Mouse (Mus musculus) lung, postnatal 0 days (tissue): ENCODE data around the gene 1810065E05Rik. TPM values are rescaled to one million over a fixed set of nuclear protein-coding genes. Genes with fewer than 3 reads are reported as not detected.

Experiments used
- ATAC-seq: fragments of 200-750 bp; cut with Nextera tagmentation; 2 replicates; pipeline ENCODE4 v1.8.0; 2017; ENCODE audit warnings: moderate library complexity
- DNase-seq: peaks from one replicate; pipeline ENCODE4 v3.0.0-alpha.2; 2016; ENCODE audit warnings: low spot score
- H3K27ac ChIP-seq: fragments of 300-500 bp; sonication (generic); 2 replicates; pipeline ENCODE4 v1.5.1; 2014; ENCODE audit warnings: antibody characterized with exemption, mild to moderate bottlenecking, low read length, mixed read lengths
- H3K27me3 ChIP-seq: fragments of 300-500 bp; sonication (generic); replicated peaks from 2 replicates; pipeline ENCODE4 v1.6.1; 2014; ENCODE audit warnings: low read length, mixed read lengths; ENCODE audit not compliant: insufficient read depth
- H3K36me3 ChIP-seq: fragments of 300-500 bp; sonication (generic); 2 replicates; pipeline ENCODE4 v1.6.1; 2014; ENCODE audit warnings: low read length, mixed read lengths; ENCODE audit not compliant: insufficient read depth
- H3K4me1 ChIP-seq: fragments of 300-500 bp; sonication (generic); 2 replicates; pipeline ENCODE4 v1.6.1; 2014; ENCODE audit warnings: antibody characterized with exemption, low read depth, low read length, mixed read lengths; ENCODE audit not compliant: insufficient read depth
- H3K4me2 ChIP-seq: fragments of 300-500 bp; sonication (generic); replicated peaks from 2 replicates; pipeline ENCODE4 v1.6.1; 2014; ENCODE audit warnings: low read depth, mild to moderate bottlenecking, low read length, moderate library complexity, mixed read lengths
- H3K4me3 ChIP-seq: fragments of 300-500 bp; sonication (generic); 2 replicates; pipeline ENCODE4 v1.5.1; 2014; ENCODE audit warnings: low read depth, low read length
- H3K9ac ChIP-seq: fragments of 300-500 bp; sonication (generic); replicated peaks from 2 replicates; pipeline ENCODE4 v1.6.1; 2014; ENCODE audit warnings: low read depth, mild to moderate bottlenecking
- H3K9me3 ChIP-seq: fragments of 300-500 bp; sonication (generic); 2 replicates; pipeline ENCODE4 v1.6.1; 2016; ENCODE audit warnings: low read length, mixed read lengths
- CTCF ChIP-seq: IDR thresholded peaks from 2 replicates; pipeline ENCODE4 v1.5.1; 2016; ENCODE audit warnings: antibody characterized with exemption, mild to moderate bottlenecking
- EP300 ChIP-seq: IDR thresholded peaks from 2 replicates; pipeline ENCODE4 v1.6.1; 2016; ENCODE audit warnings: antibody characterized with exemption, mild to moderate bottlenecking, control low read depth
- WGBS: fragments of 180-500 bp; shearing (Covaris S2); extraction: QIAGEN DNeasy Blood & Tissue Kit; methylation state at CpG from one replicate; pipeline ENCODE4 v1.1.7; 2014; 5-methylcytosine and 5-hydroxymethylcytosine counted together
- polyA plus RNA-seq: library from polyadenylated mRNA; unstranded; fragments of >200 nt; fragmentation: Nextera tagmentation; extraction: Ambion mirVana; gene quantifications from 2 replicates; pipeline ENCODE4 v1.2.1, GENCODE M21; 2015

The 1810065E05Rik gene
- polyA plus RNA-seq, 1 experiment from 2014 or later = not detected

GRCm38 (mm10) chr11:58399985-58400645, 20.8 kb upstream of the 1810065E05Rik start:
- TF ChIP-seq CTCF = no peak
- no peak for TF ChIP-seq EP300
- no peaks in the 10 kb centered on the region for H3K27me3 ChIP-seq
- ATAC-seq (no peak), DNase-seq (no peak)
- H3K4me1 ChIP-seq = no peaks in the 10 kb centered on the region
- H3K27ac ChIP-seq = no peak overlapping the region
- H3K9me3 ChIP-seq = no peaks in the 10 kb centered on the region
- no peak overlapping the region for H3K9ac ChIP-seq
- H3K4me2 ChIP-seq = no peak overlapping the region
- no peak overlapping the region for H3K4me3 ChIP-seq
- no peaks in the 10 kb centered on the region for H3K36me3 ChIP-seq
- WGBS = 60% methylated on average over 6 of the region's 6 CpGs

GRCm38 (mm10) chr11:58400655-58401054, 20.3 kb upstream of the 1810065E05Rik start:
- DNase-seq = no peak
- no peaks in the 10 kb centered on the region for H3K36me3 ChIP-seq
- H3K9me3 ChIP-seq = no peaks in the 10 kb centered on the region
- H3K27ac ChIP-seq = no peak overlapping the region
- ATAC-seq = no peak
- H3K4me3 ChIP-seq = no peak overlapping the region
- H3K9ac ChIP-seq = no peak overlapping the region
- H3K4me2 ChIP-seq = no peak overlapping the region
- H3K4me1 ChIP-seq = no peaks in the 10 kb centered on the region
- TF ChIP-seq CTCF (no peak), EP300 (no peak)
- H3K27me3 ChIP-seq = no peaks in the 10 kb centered on the region
- WGBS = 57% methylated on average over 5 of the region's 5 CpGs

- no peak for ATAC-seq
- Histone ChIP-seq H3K9ac (no peak overlapping the region), H3K4me1 (no peaks in the 10 kb centered on the region), H3K4me2 (no peak overlapping the region), H3K36me3 (no peaks in the 10 kb centered on the region), H3K27me3 (no peaks in the 10 kb centered on the region), H3K27ac (no peak overlapping the region), H3K9me3 (no peaks in the 10 kb centered on the region), H3K4me3 (no peak overlapping the region)
- TF ChIP-seq EP300 = no peak
- TF ChIP-seq CTCF = no peak
- DNase-seq = no peak
- 67% methylated on average over 3 of the region's 3 CpGs for WGBS
Measured at GRCm38 (mm10) chr11:58408066-58408465, 12.8 kb upstream of the 1810065E05Rik start.

- Histone ChIP-seq H3K9me3 (no peaks in the 10 kb centered on the region), H3K36me3 (no peaks in the 10 kb centered on the region), H3K4me2 (no peak overlapping the region), H3K9ac (no peak overlapping the region), H3K4me1 (no peaks in the 10 kb centered on the region), H3K27ac (no peak overlapping the region), H3K27me3 (no peaks in the 10 kb centered on the region), H3K4me3 (no peak overlapping the region)
- no peak for TF ChIP-seq CTCF
- DNase-seq = no peak
- no peak for ATAC-seq
- WGBS = 59% methylated on average over 3 of the region's 3 CpGs
Measured at GRCm38 (mm10) chr11:58418336-58418735, 2.6 kb upstream of the 1810065E05Rik start.

- no peaks in the 10 kb centered on the region for H3K27me3 ChIP-seq
- no peak within 1 kb of the TSS for H3K4me2 ChIP-seq
- ATAC-seq (no peak), DNase-seq (no peak)
- no peak within 1 kb of the TSS for H3K27ac ChIP-seq
- no peaks in the 10 kb centered on the region for H3K4me1 ChIP-seq
- H3K4me3 ChIP-seq = no peak within 1 kb of the TSS
- no peaks in the 10 kb centered on the region for H3K36me3 ChIP-seq
- H3K9me3 ChIP-seq = no peaks in the 10 kb centered on the region
- 75% methylated on average over 3 of the region's 3 CpGs for WGBS
- no peak within 1 kb of the TSS for H3K9ac ChIP-seq
- TF ChIP-seq CTCF (no peak), EP300 (no peak)
Measured at GRCm38 (mm10) chr11:58432259-58432658, 11.3 kb downstream of the 1810065E05Rik start, which contains the start of gene Gm12253. TSS of gene Gm12253 (plus strand) at chr11:58432559.

- Histone ChIP-seq H3K4me1 (no peaks in the 10 kb centered on the region), H3K36me3 (no peaks in the 10 kb centered on the region), H3K27me3 (no peaks in the 10 kb centered on the region), H3K4me2 (no peak overlapping the region), H3K4me3 (no peak overlapping the region), H3K27ac (no peak overlapping the region), H3K9me3 (no peaks in the 10 kb centered on the region), H3K9ac (no peak overlapping the region)
- WGBS = 37% methylated on average over 5 of the region's 5 CpGs
- DNase-seq = no peak
- TF ChIP-seq EP300 (no peak), CTCF (no peak)
- no peak for ATAC-seq
Measured at GRCm38 (mm10) chr11:58437866-58438265, 17.0 kb downstream of the 1810065E05Rik start.

GRCm38 (mm10) chr11:58452759-58453158, 31.8 kb downstream of the 1810065E05Rik start, which contains the start of gene Lypd9:
TSS of gene Lypd9 (minus strand) at chr11:58452923.
- H3K4me2 ChIP-seq = no peak within 1 kb of the TSS
- no peak for TF ChIP-seq EP300
- no peak for TF ChIP-seq CTCF
- 96% methylated on average over 9 of the region's 9 CpGs for WGBS

More at GRCm38 (mm10) chr11:58452759-58453158, 31.8 kb downstream of the 1810065E05Rik start, which contains the start of gene Lypd9:
- no peaks in the 10 kb centered on the region for H3K36me3 ChIP-seq
- H3K9me3 ChIP-seq = no peaks in the 10 kb centered on the region
- no peak for DNase-seq
- ATAC-seq = no peak
- H3K27ac ChIP-seq = no peak within 1 kb of the TSS
- no peaks in the 10 kb centered on the region for H3K27me3 ChIP-seq
- no peak within 1 kb of the TSS for H3K4me3 ChIP-seq
- no peaks in the 10 kb centered on the region for H3K4me1 ChIP-seq
- no peak within 1 kb of the TSS for H3K9ac ChIP-seq
